Mouse (Mus musculus) midbrain, embryonic 14.5 days (tissue): ENCODE results near the gene March9. TPM values are rescaled to one million over a fixed set of nuclear protein-coding genes. Genes with fewer than 3 reads are reported as not detected.

Experiments
- ATAC-seq: fragments of 200-750 bp; cut with Nextera tagmentation; 2 replicates; pipeline ENCODE4 v1.8.0; 2017; ENCODE audit warnings: moderate number of reproducible peaks, moderate library complexity; ENCODE audit not compliant: low FRiP score, low TSS enrichment
- DNase-seq: peaks from one replicate; pipeline ENCODE4 v3.0.0-alpha.2; 2015
- H3K27ac ChIP-seq: fragments of 300-500 bp; sonication (generic); replicated peaks from 2 replicates; pipeline ENCODE4 v1.5.1; 2014; ENCODE audit warnings: mild to moderate bottlenecking, low read depth, low read length, moderate library complexity
- H3K27me3 ChIP-seq: fragments of 300-500 bp; sonication (generic); 2 replicates; pipeline ENCODE4 v1.6.1; 2014; ENCODE audit warnings: low read length, control low read depth, mixed read lengths; ENCODE audit not compliant: control insufficient read depth, insufficient read depth
- H3K36me3 ChIP-seq: fragments of 300-500 bp; sonication (generic); 2 replicates; pipeline ENCODE4 v1.6.1; 2014; ENCODE audit warnings: low read length, control low read depth; ENCODE audit not compliant: control insufficient read depth, insufficient read depth
- H3K4me1 ChIP-seq: fragments of 300-500 bp; sonication (generic); 2 replicates; pipeline ENCODE4 v1.6.1; 2014; ENCODE audit warnings: mild to moderate bottlenecking, antibody characterized with exemption, low read length, control low read depth; ENCODE audit not compliant: control insufficient read depth, insufficient read depth
- H3K4me2 ChIP-seq: fragments of 300-500 bp; sonication (generic); 2 replicates; pipeline ENCODE4 v1.6.1; 2014; ENCODE audit warnings: mild to moderate bottlenecking, low read length, moderate library complexity
- H3K4me3 ChIP-seq: fragments of 300-500 bp; sonication (generic); replicated peaks from 2 replicates; pipeline ENCODE4 v1.5.1; 2014; ENCODE audit warnings: low read depth, low read length
- H3K9ac ChIP-seq: fragments of 300-500 bp; sonication (generic); replicated peaks from 2 replicates; pipeline ENCODE4 v1.6.1; 2014; ENCODE audit warnings: mild to moderate bottlenecking, low read length, moderate library complexity
- H3K9me3 ChIP-seq: fragments of 300-500 bp; sonication (generic); 2 replicates; pipeline ENCODE4 v1.6.1; 2016; ENCODE audit warnings: low read length, control low read depth, mixed read lengths; ENCODE audit not compliant: control insufficient read depth
- WGBS: fragments of 180-500 bp; shearing (Covaris S2); extraction: QIAGEN DNeasy Blood & Tissue Kit; methylation state at CpG from one replicate; pipeline ENCODE4 v1.1.7; 2014; 5-methylcytosine and 5-hydroxymethylcytosine counted together
- polyA plus RNA-seq: library from polyadenylated mRNA; unstranded; fragments of >200 nt; fragmentation: Nextera tagmentation; extraction: Ambion mirVana; gene quantifications from 2 replicates; pipeline ENCODE4 v1.2.1, GENCODE M21; 2014

Gene March9
- polyA plus RNA-seq, 1 experiment from 2014 or later, result 11.8 TPM

GRCm38 (mm10) chr10:127069281-127070189 is 9.6 kb upstream of the March9 start:
- H3K4me3 ChIP-seq, result peak overlapping the region; percentile 54
- DNase-seq, result peak; percentile 89
- no peaks in the 10 kb centered on the region for H3K9me3 ChIP-seq
- 6% methylated on average over 30 of the region's 30 CpGs for WGBS
- peak overlapping the region; percentile 95 for H3K4me2 ChIP-seq
- peaks cover 38% of the 10 kb centered on the region for H3K36me3 ChIP-seq
- ATAC-seq, result peak; percentile 82
- H3K27me3 ChIP-seq, result no peaks in the 10 kb centered on the region
- peaks cover 20% of the 10 kb centered on the region for H3K4me1 ChIP-seq
- peak overlapping the region; percentile 74 for H3K9ac ChIP-seq
- H3K27ac ChIP-seq, result peak overlapping the region; percentile 85

DNA sequence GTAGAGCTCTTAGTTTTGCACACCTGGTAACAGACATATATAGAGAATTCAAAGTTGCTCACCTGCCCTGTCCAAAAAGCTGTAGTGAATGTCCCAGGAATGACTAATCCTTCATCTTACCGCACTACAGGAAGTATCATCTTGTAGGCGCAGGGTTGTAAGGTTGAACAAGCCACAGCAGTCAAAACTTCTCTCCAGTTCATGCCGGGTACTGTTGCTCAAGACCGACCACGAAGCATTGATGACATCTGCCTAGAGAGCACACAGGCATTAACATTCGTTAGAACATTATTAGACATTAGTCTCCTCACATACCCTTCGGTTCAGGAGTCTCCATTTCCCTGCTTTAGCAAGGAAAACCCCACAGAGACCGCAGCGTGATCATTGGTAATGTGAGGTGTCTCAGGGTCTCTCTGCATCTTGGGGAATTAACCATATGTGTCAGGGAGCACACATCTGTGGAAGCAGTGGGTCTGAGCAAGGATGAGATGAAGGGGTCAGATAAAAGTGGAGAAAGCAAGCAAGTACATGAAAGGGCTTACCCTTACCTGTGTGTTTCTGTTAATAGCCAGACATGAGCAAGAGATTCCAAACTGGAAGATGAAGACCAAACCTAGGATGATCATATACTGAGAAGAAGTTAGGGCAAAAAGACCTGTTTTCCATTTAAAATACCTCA is 8.5 kb upstream of the March9 start:
- Histone ChIP-seq H3K27me3 (no peaks in the 10 kb centered on the region), H3K4me1 (peaks cover 20% of the 10 kb centered on the region), H3K36me3 (peaks cover 38% of the 10 kb centered on the region), H3K9ac (peak overlapping the region; percentile 74), H3K4me3 (peak overlapping the region; percentile 54), H3K4me2 (peak overlapping the region; percentile 95), H3K9me3 (no peaks in the 10 kb centered on the region), H3K27ac (peak overlapping the region; percentile 85)
- WGBS, result 81% methylated on average over 9 of the region's 9 CpGs
- DNase-seq, result no peak
- ATAC-seq, result no peak

DNA sequence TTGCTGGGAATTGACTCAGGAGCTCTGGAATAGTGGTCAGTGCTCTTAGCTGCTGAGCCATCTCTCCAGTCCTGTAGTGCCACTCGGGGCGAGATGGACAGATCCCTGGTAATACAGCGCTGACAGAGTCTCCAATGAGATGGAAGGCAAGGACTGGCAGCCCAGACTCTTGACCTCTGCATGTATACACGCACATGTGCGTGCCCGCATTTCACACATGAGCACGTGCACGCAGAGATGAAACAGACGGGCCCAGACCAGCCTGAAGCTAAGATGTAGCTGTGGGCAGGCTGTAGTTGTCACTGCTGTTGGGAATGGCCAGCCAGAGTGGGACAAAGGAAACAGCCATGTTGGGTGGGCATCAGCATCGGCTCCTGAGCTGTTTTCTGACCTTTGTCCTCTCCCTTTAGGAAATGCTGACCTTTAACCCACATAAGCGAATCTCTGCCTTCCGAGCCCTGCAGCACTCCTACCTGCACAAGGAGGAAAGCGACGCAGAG is 6.6 kb upstream of the March9 start:
- DNase-seq, result no peak
- Histone ChIP-seq H3K27me3 (no peaks in the 10 kb centered on the region), H3K4me3 (peak overlapping the region; percentile 9; the same call in 1 of the 2 replicates), H3K36me3 (peaks cover 38% of the 10 kb centered on the region), H3K27ac (no peak overlapping the region), H3K9me3 (no peaks in the 10 kb centered on the region), H3K9ac (no peak overlapping the region), H3K4me2 (no peak overlapping the region), H3K4me1 (peaks cover 31% of the 10 kb centered on the region)
- ATAC-seq, result no peak
- 90% methylated on average over 14 of the region's 14 CpGs for whole genome bisulfite sequencing

- Histone ChIP-seq H3K27ac (no peak overlapping the region), H3K4me1 (peaks cover 29% of the 10 kb centered on the region), H3K9me3 (no peaks in the 10 kb centered on the region), H3K4me3 (no peak overlapping the region), H3K36me3 (peaks cover 38% of the 10 kb centered on the region), H3K9ac (no peak overlapping the region), H3K27me3 (no peaks in the 10 kb centered on the region), H3K4me2 (no peak overlapping the region)
- ATAC-seq (no peak), DNase-seq (no peak)
- 88% methylated on average over 9 of the region's 9 CpGs for WGBS
Observed at GRCm38 (mm10) chr10:127065981-127066380, 6.0 kb upstream of the March9 start.

GRCm38 (mm10) chr10:127063913-127064870 is 4.2 kb upstream of the March9 start:
- Histone ChIP-seq H3K9me3 (no peaks in the 10 kb centered on the region), H3K36me3 (peaks cover 38% of the 10 kb centered on the region), H3K9ac (peak overlapping the region; percentile 95), H3K27me3 (no peaks in the 10 kb centered on the region), H3K27ac (peak overlapping the region; percentile 93), H3K4me3 (peak overlapping the region; percentile 78), H3K4me2 (peak overlapping the region; percentile 82), H3K4me1 (peaks cover 27% of the 10 kb centered on the region; the same call in 1 of the 2 replicates)
- ATAC-seq (peak; percentile 5; the same call in 1 of the 2 replicates), DNase-seq (peak; percentile 60)
- WGBS, result 13% methylated on average over 37 of the region's 37 CpGs

DNA sequence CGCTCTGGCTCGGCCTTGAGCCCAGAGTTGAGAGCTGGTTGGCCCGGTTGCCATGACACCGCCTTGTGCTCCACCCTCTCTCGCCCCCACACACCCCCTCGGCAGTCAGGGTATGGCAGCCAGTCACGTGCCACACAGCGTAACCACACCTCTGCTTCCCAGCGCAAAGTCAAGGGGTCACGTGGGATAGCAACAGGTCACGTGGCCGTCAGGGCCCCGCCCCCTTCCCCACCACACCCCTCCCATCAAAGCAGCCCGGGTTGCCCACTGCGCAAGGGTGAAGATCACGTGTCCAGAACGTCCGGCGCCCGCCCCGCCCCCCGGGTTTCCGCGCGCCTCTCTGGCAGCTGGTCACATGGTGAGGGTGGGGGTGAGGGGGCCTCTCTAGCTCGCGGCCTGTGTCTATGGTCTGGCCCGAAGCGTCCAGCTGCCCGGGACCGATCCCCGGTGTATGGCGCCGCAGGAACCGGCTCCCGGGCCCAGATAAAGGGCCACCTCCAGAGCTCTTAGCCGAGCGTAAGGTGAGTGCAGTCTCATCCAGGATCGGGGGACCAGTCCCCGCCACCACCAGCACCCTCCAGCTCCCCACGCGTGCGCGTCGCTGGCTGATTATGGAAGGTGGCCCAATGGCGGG is 3.4 kb upstream of the March9 start, which contains the start of gene Cdk4:
Cdk4 (plus strand) TSS at position 296 of the 634 bp plus-strand sequence.
- Histone ChIP-seq H3K4me1 (peaks cover 27% of the 10 kb centered on the region; the same call in 1 of the 2 replicates), H3K27ac (peak within 1 kb of the TSS; percentile 93), H3K9ac (peak within 1 kb of the TSS; percentile 95), H3K9me3 (no peaks in the 10 kb centered on the region), H3K4me2 (peak within 1 kb of the TSS; percentile 82), H3K36me3 (peaks cover 37% of the 10 kb centered on the region), H3K27me3 (no peaks in the 10 kb centered on the region), H3K4me3 (peak within 1 kb of the TSS; percentile 78)
- DNase-seq, result peak; percentile 99
- WGBS, result under 1% methylated on average over 46 of the region's 46 CpGs
- peak; percentile 91 for ATAC-seq

- Histone ChIP-seq H3K9ac (no peak overlapping the region), H3K36me3 (peaks cover 34% of the 10 kb centered on the region), H3K4me2 (peak overlapping the region; percentile 82), H3K4me1 (peaks cover 31% of the 10 kb centered on the region; the same call in 1 of the 2 replicates), H3K9me3 (no peaks in the 10 kb centered on the region), H3K27ac (peak overlapping the region; percentile 75), H3K4me3 (no peak overlapping the region; the same call in 1 of the 2 replicates), H3K27me3 (no peaks in the 10 kb centered on the region)
- ATAC-seq, result no peak
- no peak for DNase-seq
- WGBS, result 81% methylated on average over 5 of the region's 5 CpGs
Observed at GRCm38 (mm10) chr10:127062503-127062902, 2.5 kb upstream of the March9 start.
